Mouse (Mus musculus) stomach, postnatal 0 days (tissue): ENCODE measurements around the gene Nek10.

Experiments used
- CTCF ChIP-seq: IDR thresholded peaks from 2 replicates; pipeline ENCODE4 v1.5.1; 2016; ENCODE audit warnings: antibody characterized with exemption, low read depth, mild to moderate bottlenecking, moderate library complexity
- EP300 ChIP-seq: optimal IDR thresholded peaks from 2 replicates; pipeline ENCODE3; 2016; ENCODE audit warnings: antibody characterized with exemption

- TF ChIP-seq EP300 (no peak), CTCF (no peak)
Measured at GRCm38 (mm10) chr14:14838109-14838508, 34.9 kb downstream of the Nek10 start.
